Mouse (Mus musculus) MEL (cell line): Measurements from ENCODE around the gene Slc15a5. TPM values are rescaled to one million over a fixed set of nuclear protein-coding genes. Genes with fewer than 3 reads are reported as not detected.

Experiments used
- DNase-seq: peaks from one replicate; pipeline ENCODE4 v3.0.0; 2011; ENCODE audit warnings: low read depth, low spot score
- H3K27ac ChIP-seq: 2 replicates; pipeline ENCODE4 v1.5.1; 2012; ENCODE audit warnings: low read depth, mild to moderate bottlenecking, control low read depth, low read length, moderate library complexity; ENCODE audit not compliant: control insufficient read depth
- H3K27me3 ChIP-seq, 2 experiments: fragments of 150-350 bp in 1 of 2; sonication (generic) in 1 of 2; 2 replicates each; pipeline ENCODE4 v1.6.1; 2012; ENCODE audit warnings: low read length in 2 of 2, mild to moderate bottlenecking in 2 of 2, improper control_type of control experiment in 1 of 2, moderate library complexity in 1 of 2; ENCODE audit not compliant: insufficient read depth in 2 of 2, control insufficient read depth in 1 of 2
- H3K36me3 ChIP-seq, 2 experiments: 2 replicates each; pipeline ENCODE4 v1.6.1; 2012 to 2014; ENCODE audit warnings: low read length in 2 of 2, improper control_type of control experiment in 1 of 2, inconsistent platforms in 1 of 2, mild to moderate bottlenecking in 1 of 2; ENCODE audit not compliant: insufficient read depth in 2 of 2, control insufficient read depth in 1 of 2
- H3K4me1 ChIP-seq, 2 experiments: fragments of 150-350 bp in 1 of 2; sonication (generic) in 1 of 2; 2 replicates each; pipeline ENCODE4 v1.6.1; 2012; ENCODE audit warnings: low read length in 2 of 2, improper control_type of control experiment in 1 of 2, mild to moderate bottlenecking in 1 of 2; ENCODE audit not compliant: insufficient read depth in 2 of 2, control insufficient read depth in 1 of 2
- H3K4me3 ChIP-seq, 2 experiments: fragments of 150-350 bp in 1 of 2; sonication (generic) in 1 of 2; 2 replicates each; pipeline ENCODE4 v1.5.1; 2012; ENCODE audit warnings: low read depth in 2 of 2, low read length in 2 of 2, mild to moderate bottlenecking in 2 of 2, moderate library complexity in 2 of 2, control low read depth in 1 of 2, improper control_type of control experiment in 1 of 2; ENCODE audit not compliant: control insufficient read depth in 1 of 2, insufficient read depth in 1 of 2
- H3K79me2 ChIP-seq: 2 replicates; pipeline ENCODE4 v1.6.1; 2012; ENCODE audit warnings: mild to moderate bottlenecking, low read length, moderate library complexity; ENCODE audit not compliant: control insufficient read depth, poor library complexity, insufficient read depth
- H3K9ac ChIP-seq: 2 replicates; pipeline ENCODE4 v1.6.1; 2012; ENCODE audit warnings: low read depth, mild to moderate bottlenecking, control low read depth, low read length, moderate library complexity; ENCODE audit not compliant: control insufficient read depth, poor library complexity, severe bottlenecking
- H3K9me3 ChIP-seq: fragments of 150-350 bp; sonication (generic); replicated peaks from 2 replicates; pipeline ENCODE4 v1.6.1; 2012; ENCODE audit warnings: mild to moderate bottlenecking, low read length, improper control_type of control experiment, moderate library complexity; ENCODE audit not compliant: insufficient read depth
- E2F4 ChIP-seq: IDR thresholded peaks from 2 replicates; pipeline ENCODE4 v1.6.1; 2011; ENCODE audit warnings: low read depth, low read length, improper control_type of control experiment, borderline replicate concordance
- ELF1 ChIP-seq: IDR thresholded peaks from 2 replicates; pipeline ENCODE4 v1.6.1; 2014; ENCODE audit warnings: low read depth, mild to moderate bottlenecking, inconsistent platforms, low read length, improper control_type of control experiment, moderate library complexity
- EP300 ChIP-seq, 2 experiments: IDR thresholded peaks; 2 replicates each; pipeline ENCODE4 v1.6.1; 2011; ENCODE audit warnings: improper control_type of control experiment in 2 of 2, low read length in 2 of 2, low read depth in 1 of 2, mild to moderate bottlenecking in 1 of 2
- ETS1 ChIP-seq: IDR thresholded peaks from 2 replicates; pipeline ENCODE4 v1.6.1; 2012; ENCODE audit warnings: low read depth, mild to moderate bottlenecking, inconsistent platforms, low read length, improper control_type of control experiment, moderate library complexity
- GABPA ChIP-seq: IDR thresholded peaks from 2 replicates; pipeline ENCODE4 v1.6.1; 2012; ENCODE audit warnings: low read depth, mild to moderate bottlenecking, inconsistent platforms, low read length, improper control_type of control experiment, moderate library complexity
- HCFC1 ChIP-seq: IDR thresholded peaks from 2 replicates; pipeline ENCODE4 v1.6.1; 2012; ENCODE audit warnings: low read depth, mild to moderate bottlenecking, inconsistent platforms, low read length, improper control_type of control experiment, moderate library complexity
- KAT2A ChIP-seq: conservative IDR thresholded peaks from 2 replicates; pipeline ENCODE4 v1.6.1; 2012; ENCODE audit warnings: low read depth, low read length, improper control_type of control experiment, inconsistent platforms
- MAZ ChIP-seq: IDR thresholded peaks from 2 replicates; pipeline ENCODE4 v1.6.1; 2012; ENCODE audit warnings: low read depth, mild to moderate bottlenecking, inconsistent platforms, low read length, improper control_type of control experiment
- NELFE ChIP-seq: IDR thresholded peaks from 2 replicates; pipeline ENCODE4 v1.6.1; 2011; ENCODE audit warnings: low read depth, low read length, improper control_type of control experiment
- POLR2AphosphoS5 ChIP-seq: IDR thresholded peaks from 2 replicates; pipeline ENCODE4 v1.6.1; 2012; ENCODE audit warnings: low read depth, borderline replicate concordance, mild to moderate bottlenecking, inconsistent platforms, low read length, moderate library complexity, mixed read lengths
- SIN3A ChIP-seq: IDR thresholded peaks from 2 replicates; pipeline ENCODE4 v1.6.1; 2012; ENCODE audit warnings: low read length, improper control_type of control experiment, inconsistent platforms
- SMC3 ChIP-seq: IDR thresholded peaks from 2 replicates; pipeline ENCODE4 v1.6.1; 2011; ENCODE audit warnings: low read depth, low read length, improper control_type of control experiment
- polyA plus RNA-seq, 2 experiments: library from polyadenylated mRNA; stranded (reverse) in 1 of 2; unstranded in 1 of 2; fragments of >175 nt in 1 of 2; fragments of >200 nt in 1 of 2; gene quantifications; 2 replicates each; pipeline versions ENCODE4 v1.2.1 to v1.2.4; 2012; ENCODE audit warnings: low replicate concordance in 2 of 2, low read depth in 1 of 2; ENCODE audit not compliant: insufficient read length in 2 of 2, insufficient read depth in 1 of 2, missing spikeins in 1 of 2
- total RNA-seq: library from RNA; depleted of rRNA; stranded (reverse); fragments of 300-350 nt; gene quantifications from 2 replicates; pipeline ENCODE4 v1.2.3, GENCODE M21; 2012

The Slc15a5 gene
- total and polyA plus RNA-seq, 3 experiments, result not detected

DNA sequence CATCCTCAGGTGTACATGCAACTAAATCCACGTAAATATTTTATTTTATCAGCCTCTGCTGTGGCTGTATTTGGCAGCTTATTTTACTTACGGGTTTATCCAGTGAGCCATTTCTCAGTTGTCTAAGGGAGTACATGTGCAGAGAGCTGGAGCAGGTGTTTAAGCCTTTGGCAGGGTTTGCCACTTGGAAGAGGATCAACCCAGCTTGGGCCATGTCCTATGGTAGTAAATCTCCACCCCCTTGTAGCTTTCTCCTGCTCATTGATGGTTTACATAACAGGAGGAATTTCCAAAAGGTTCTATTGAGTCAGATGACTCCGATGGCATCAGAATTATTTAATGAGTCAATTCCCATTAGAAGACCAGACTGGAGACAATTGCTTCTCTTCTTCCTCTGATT lies 37.8 kb upstream of the Slc15a5 start:
- no peak for DNase-seq

DNA sequence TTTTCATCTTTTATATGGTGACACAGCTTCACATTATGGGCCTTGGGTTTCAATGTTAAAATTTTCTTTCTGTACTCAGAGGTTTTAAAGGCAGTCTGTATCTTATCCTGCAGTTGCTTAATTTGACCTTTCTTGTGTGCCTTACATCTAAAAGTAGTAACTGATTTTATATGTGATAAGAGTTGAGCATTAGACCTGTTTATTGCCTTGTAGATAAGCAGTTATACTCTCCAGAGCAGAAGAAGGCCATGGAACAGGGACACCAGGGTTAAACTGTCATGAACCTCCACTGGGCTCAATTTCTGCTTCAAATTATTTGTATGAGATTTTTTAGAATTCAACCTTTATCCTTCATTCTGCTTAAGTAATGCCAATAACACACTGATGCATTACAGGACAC lies 24.8 kb upstream of the Slc15a5 start:
- Histone ChIP-seq H3K36me3 (no peaks in the 10 kb centered on the region), H3K27ac (no peak overlapping the region), H3K4me3 (no peak overlapping the region), H3K79me2 (no peaks in the 10 kb centered on the region), H3K27me3 (no peaks in the 10 kb centered on the region), H3K9ac (no peak overlapping the region), H3K4me1 (no peaks in the 10 kb centered on the region), H3K9me3 (no peaks in the 10 kb centered on the region)
- TF ChIP-seq ELF1, result no peak
- TF ChIP-seq NELFE, result no peak
- no peak for TF ChIP-seq EP300 (IDR thresholded peaks at IDR 0.05; ENCODE audit: low read depth in 1 of 2, low read length in 2 of 2)
- no peak for DNase-seq

More for the DNA sequence above, 37.8 kb upstream of the Slc15a5 start:
- H3K27me3 ChIP-seq, result no peaks in the 10 kb centered on the region
- H3K4me3 ChIP-seq, result no peak overlapping the region
- H3K9ac ChIP-seq, result no peak overlapping the region
- H3K79me2 ChIP-seq, result no peaks in the 10 kb centered on the region
- no peak for TF ChIP-seq KAT2A
- TF ChIP-seq SIN3A, result no peak
- TF ChIP-seq E2F4, result no peak
- TF ChIP-seq NELFE, result no peak
- no peak for TF ChIP-seq EP300 (IDR thresholded peaks at IDR 0.05; ENCODE audit: low read depth in 1 of 2, low read length in 2 of 2)
- no peak for TF ChIP-seq POLR2AphosphoS5
- no peak for TF ChIP-seq GABPA
- TF ChIP-seq HCFC1, result no peak
- TF ChIP-seq ETS1, result no peak
- no peak for TF ChIP-seq SMC3
- TF ChIP-seq MAZ, result no peak
- TF ChIP-seq ELF1, result no peak
- H3K27ac ChIP-seq, result no peak overlapping the region
- no peaks in the 10 kb centered on the region for H3K4me1 ChIP-seq
- H3K36me3 ChIP-seq, result no peaks in the 10 kb centered on the region
- H3K9me3 ChIP-seq, result no peaks in the 10 kb centered on the region

DNA sequence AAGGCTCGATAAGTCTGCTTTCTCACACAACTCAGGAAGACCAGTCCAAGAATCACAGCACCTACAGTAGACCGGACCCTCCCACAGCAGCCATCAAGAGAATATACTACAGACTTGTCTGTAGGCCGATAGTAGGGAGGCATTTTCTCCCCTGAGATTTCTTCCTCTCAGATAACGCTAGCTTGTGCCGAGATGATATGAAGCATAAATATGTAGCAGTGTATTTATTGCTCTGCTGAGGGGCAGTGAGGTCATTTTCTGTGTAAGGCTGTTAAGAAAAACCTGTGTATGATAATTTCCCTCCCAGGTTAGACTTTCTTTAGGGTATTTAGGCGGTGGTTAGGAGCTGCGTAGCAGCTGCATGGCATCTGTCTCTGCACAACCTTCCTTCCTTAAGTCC lies 23.2 kb upstream of the Slc15a5 start:
- no peaks in the 10 kb centered on the region for H3K79me2 ChIP-seq
- no peak for DNase-seq
- no peak for TF ChIP-seq NELFE
- no peaks in the 10 kb centered on the region for H3K4me1 ChIP-seq
- no peaks in the 10 kb centered on the region for H3K9me3 ChIP-seq
- H3K27ac ChIP-seq, result no peak overlapping the region
- no peaks in the 10 kb centered on the region for H3K36me3 ChIP-seq
- H3K9ac ChIP-seq, result no peak overlapping the region
- no peaks in the 10 kb centered on the region for H3K27me3 ChIP-seq
- no peak overlapping the region for H3K4me3 ChIP-seq
